Mouse (Mus musculus) central nervous system, embryonic 11.5 days (tissue): ENCODE data around the gene Slc25a14. TPM values are rescaled to one million over a fixed set of nuclear protein-coding genes. Genes with fewer than 3 reads are reported as not detected.

Experiments
- polyA plus RNA-seq: library from polyadenylated mRNA; depleted of rRNA; stranded (reverse); fragments of >200 nt; gene quantifications from 2 replicates; pipeline ENCODE4 v1.2.3, GENCODE M21; 2012; rRNA removed

Slc25a14 gene
- polyA plus RNA-seq = 17.8 and 20.6 TPM in 2 replicates

DNA sequence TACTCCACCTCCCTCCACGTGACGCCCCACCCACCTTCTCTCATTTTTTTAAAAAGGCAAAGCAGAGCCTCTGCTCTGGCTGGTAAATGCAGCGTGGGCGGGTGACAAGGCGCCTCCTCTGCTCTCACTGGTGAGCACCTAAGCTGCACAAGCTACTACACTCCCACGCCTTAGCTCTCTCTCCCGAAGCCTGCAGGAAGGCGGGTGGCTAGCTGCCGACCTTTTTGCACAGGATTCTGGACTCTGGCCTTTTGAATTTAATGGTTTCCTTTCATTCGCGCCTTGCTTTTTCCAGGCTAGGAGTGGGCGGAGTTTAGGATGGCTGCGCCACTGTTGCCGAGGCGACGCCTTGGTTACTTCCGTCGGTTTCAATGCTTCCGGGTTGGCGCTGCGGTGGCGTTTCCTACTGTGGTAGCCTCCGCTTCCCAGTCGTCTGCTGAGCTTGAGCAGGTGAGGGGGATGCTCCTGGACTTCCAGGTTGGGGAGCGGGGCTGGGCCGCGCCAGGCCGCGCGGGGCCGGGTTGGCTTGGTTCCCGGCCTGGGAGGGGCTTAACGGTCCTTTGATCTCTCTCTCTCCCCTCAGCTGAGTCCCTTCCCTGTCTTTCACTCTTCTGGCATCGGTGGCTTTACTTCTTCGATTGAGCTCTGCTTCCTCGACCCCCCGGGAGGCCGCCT is at the start of gene Slc25a14:
Slc25a14 (plus strand) TSS at position 35 of the 675 bp plus-strand sequence.

DNA sequence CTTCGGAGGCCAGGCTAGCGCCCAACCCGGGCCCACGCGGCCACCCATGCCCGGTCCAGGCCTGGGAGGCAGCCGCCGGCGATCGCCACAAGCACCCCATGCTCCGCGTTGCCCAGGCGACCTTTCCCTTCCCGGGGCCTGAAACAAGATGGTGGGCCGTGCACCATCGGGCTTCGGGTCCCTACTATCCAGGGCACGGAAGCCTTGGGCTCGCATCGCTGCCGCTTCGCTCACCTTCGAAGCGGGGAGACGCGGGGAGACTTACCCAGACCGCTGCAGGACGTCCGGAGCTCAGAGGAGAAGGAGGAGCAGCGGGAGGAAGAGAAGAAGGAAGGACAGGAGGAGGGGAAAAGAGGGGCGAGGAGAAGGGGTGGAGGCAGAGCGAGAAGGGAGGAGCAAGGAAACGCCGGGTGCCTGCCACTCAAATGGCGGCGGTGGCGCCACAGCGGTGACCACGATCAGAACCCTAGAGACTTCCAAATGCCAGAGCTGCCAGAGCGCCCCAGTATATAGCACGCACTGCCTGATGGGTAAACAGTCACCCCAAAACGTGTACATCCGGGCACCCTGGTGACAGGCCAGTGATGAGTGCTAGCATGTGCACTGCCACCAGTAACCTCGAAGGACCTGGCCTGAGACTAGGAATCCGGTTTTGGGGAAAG is 29.0 kb upstream of the Slc25a14 start, which contains the start of gene Zfp280c:
Zfp280c (minus strand) TSS at position 406 of the 662 bp plus-strand sequence.

DNA sequence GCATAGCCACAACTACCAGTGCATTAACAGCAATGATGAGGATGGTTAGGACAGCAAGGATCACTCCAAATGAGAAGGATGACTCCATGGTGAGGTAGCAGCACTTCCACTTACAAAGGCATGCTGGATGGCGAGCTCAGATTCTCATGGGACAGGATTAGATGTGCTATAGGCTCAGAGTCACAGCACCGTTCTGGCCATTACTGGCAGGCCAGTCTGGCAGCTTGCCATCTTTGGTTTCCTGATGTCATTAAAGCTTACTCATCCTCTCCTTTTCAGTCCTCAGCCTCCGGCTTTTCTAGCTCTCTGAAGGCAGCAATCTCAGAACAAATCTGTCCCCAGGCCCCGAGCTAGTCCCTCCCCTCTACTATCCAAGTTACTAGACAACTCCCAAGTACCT is 51.0 kb downstream of the Slc25a14 start, which contains the start of gene Gpr119:
Gpr119 (minus strand) TSS at position 308 of the 400 bp plus-strand sequence.

DNA sequence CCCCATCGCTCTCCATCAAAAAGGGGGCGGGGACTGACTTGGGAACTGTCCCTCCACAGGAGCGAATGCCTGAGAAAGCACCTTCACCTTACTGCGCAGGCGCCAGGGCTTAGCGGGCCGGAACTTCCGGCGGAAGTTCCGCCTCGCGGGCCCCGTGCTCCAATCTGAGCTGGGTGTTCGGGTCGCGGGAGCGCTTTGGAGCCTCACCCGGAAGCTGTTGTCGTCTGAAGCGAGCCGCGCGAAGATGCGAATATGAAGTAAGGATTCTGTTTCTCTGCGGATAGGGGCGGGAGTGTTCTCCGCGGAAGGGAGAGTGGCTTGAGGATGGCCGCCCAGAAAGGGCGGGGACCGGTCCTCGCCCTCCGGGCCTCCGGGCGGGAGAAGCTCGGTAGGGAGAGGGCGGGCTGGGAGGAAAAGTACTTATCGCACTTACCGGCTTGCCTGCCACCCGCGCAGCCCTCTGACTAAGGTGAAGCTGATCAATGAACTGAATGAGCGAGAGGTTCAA is 71.7 kb downstream of the Slc25a14 start, which contains the start of gene Rbmx2:
Rbmx2 (plus strand) TSS at position 141 of the 508 bp plus-strand sequence.

Other genes with a start within 250 kb of the Slc25a14 start
- 3.0 and 5.8 TPM in 2 replicates for gene Elf4, start 160.3 kb upstream of the Slc25a14 start, polyA plus RNA-seq
- 54.0 and 60.5 TPM in 2 replicates for gene Aifm1, start 109.8 kb upstream of the Slc25a14 start, polyA plus RNA-seq
- 21.9 and 23.0 TPM in 2 replicates for gene Rab33a, start 104.1 kb upstream of the Slc25a14 start, polyA plus RNA-seq
- gene Zfp280c, start 28.9 kb upstream of the Slc25a14 start, polyA plus RNA-seq = 19.1 and 46.2 TPM in 2 replicates
- not detected in 2 replicates for gene Gpr119, start 51.1 kb downstream of the Slc25a14 start, polyA plus RNA-seq
- gene Rbmx2, start 71.6 kb downstream of the Slc25a14 start, polyA plus RNA-seq = 20.7 and 27.4 TPM in 2 replicates